Mouse (Mus musculus) kidney, adult 18-20 months (tissue): ENCODE measurements around the gene Bpi.

Source experiments
- DNase-seq: peaks from one replicate; pipeline ENCODE4 v3.0.0; 2021

The Bpi gene

GRCm38 (mm10) chr2:158258005-158258418 lies at the start of gene Bpi:
Bpi (plus strand) TSS chr2:158258094.
- DNase-seq = no peak

DNA sequence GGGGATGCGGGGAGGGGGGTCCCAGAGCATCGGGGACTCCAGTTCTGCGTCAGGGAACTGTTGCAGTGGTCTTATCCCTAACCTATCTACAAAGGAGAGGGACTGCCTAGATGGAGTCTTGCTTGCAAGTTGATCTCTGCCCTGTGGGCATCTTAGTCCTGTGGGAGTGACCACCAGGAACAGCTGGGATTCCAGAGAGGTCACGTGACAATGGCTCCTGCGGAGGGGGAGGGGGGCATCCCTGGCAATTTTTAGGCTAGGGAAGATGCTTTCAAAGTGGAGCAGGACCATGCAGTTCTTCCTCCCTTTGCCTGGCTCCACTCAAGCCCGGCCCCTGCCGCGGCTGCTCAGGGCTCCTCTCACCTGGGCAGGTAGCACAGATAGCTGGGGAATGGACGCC lies 48.1 kb upstream of the Bpi start:
- DNase-seq = no peak

DNA sequence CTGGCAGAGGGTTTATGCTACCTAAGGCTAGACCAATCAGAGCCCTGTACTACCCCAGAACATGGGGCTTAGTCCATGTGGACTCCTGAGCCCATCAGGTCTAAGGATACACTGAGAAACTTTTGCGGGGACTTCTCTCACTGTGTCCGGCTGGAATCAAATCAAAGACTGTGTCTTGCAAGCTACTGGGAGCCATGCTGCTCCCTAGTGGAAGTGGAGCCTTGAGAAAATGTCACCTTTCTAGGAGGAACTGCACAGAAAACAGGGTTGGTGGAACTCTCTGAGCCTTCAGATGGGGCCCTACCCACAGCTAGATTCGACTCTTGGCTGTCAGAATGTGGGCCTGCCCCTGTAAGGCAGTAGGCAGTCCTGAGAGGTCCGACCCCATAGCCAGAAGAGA lies 47.4 kb upstream of the Bpi start:
- DNase-seq = no peak

- no peak for DNase-seq
Observed at GRCm38 (mm10) chr2:158210958-158211357, 46.9 kb upstream of the Bpi start.

- DNase-seq = no peak
Observed at GRCm38 (mm10) chr2:158211764-158212471, 46.0 kb upstream of the Bpi start.

GRCm38 (mm10) chr2:158215283-158216117 lies 42.4 kb upstream of the Bpi start:
- peak; percentile 60 for DNase-seq

- no peak for DNase-seq
Observed at GRCm38 (mm10) chr2:158216510-158216909, 41.4 kb upstream of the Bpi start.

GRCm38 (mm10) chr2:158219562-158219961 lies 38.3 kb upstream of the Bpi start:
- no peak for DNase-seq

- no peak for DNase-seq
Observed at GRCm38 (mm10) chr2:158221446-158222084, 36.3 kb upstream of the Bpi start.

GRCm38 (mm10) chr2:158222664-158223063 lies 35.2 kb upstream of the Bpi start:
- DNase-seq = no peak

GRCm38 (mm10) chr2:158223497-158223896 lies 34.4 kb upstream of the Bpi start:
- no peak for DNase-seq

GRCm38 (mm10) chr2:158225301-158225700 lies 32.6 kb upstream of the Bpi start:
- peak; percentile 56 for DNase-seq

GRCm38 (mm10) chr2:158228670-158229502 lies 29.0 kb upstream of the Bpi start, which contains the start of gene D630003M21Rik:
D630003M21Rik (minus strand) TSS chr2:158229222.
- DNase-seq = no peak

GRCm38 (mm10) chr2:158229503-158229892 lies 28.4 kb upstream of the Bpi start:
- DNase-seq = no peak

DNA sequence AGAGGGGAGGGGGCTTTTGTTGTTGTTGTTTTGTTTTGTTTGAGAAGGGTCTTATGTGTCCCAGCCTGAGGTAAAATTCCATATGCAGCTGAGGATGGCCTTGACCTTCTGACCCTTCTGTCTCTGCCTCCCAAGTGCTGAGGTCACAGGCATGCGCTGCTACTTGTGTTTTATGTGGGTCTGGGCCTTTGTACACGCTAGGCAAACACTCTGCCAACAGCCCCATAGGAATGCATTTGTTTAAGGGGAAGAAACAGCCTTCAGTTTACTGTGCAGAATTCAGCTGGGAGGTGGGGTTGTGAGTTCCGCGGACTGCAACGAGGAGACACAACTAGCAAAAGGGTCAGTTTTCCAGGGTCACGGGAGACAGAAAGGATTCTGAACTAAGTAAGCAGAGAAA lies 27.3 kb upstream of the Bpi start:
- DNase-seq = no peak

DNA sequence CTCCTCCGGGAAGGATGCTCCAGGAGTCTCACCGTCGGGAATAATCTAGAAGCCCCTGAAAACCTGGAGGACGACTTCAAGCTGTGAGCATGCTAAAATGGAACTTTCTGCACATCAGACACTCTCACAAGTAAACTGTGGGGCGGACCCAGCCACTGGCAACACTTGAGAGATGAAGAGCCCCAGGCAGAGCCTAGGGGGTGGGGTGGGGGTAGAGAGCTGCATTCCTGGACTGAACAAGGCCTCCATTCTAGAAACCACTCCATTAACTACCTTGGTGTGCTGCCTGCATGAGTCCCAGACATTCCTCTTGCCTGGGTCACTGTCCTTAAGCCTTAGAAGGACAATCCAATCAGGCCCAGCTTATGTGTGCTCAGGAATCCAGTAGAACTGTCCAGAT lies 26.8 kb upstream of the Bpi start:
- no peak for DNase-seq

DNA sequence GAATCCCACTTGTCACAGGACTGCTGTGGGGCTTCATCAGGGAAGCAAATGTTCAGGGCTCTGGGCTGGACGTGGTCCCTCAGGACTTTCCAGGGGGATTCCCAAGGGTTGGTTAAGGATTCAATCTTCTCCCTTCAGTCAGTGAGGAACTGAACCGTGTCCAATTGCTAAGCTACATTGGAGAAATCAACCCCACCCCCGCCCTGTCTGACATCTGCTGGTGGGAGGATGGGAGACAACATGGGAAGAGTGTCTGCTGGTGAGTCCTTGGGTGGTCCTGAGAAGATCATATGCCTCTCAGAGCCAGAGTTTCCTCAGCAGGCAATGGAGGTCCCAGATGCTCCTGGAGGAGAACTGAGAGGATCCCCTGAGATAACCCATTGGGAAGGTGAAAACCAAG lies 25.5 kb upstream of the Bpi start:
- DNase-seq = no peak

- DNase-seq = no peak
Observed at GRCm38 (mm10) chr2:158233106-158233505, 24.8 kb upstream of the Bpi start.

- no peak for DNase-seq
Observed at GRCm38 (mm10) chr2:158236698-158237097, 21.2 kb upstream of the Bpi start.

GRCm38 (mm10) chr2:158238101-158238500 lies 19.8 kb upstream of the Bpi start:
- no peak for DNase-seq

- no peak for DNase-seq
Observed at GRCm38 (mm10) chr2:158241126-158241738, 16.7 kb upstream of the Bpi start.

- no peak for DNase-seq
Observed at GRCm38 (mm10) chr2:158242170-158242896, 15.6 kb upstream of the Bpi start.
